Mouse (Mus musculus): ENCODE data around the gene Cela1. TPM values are rescaled to one million over a fixed set of nuclear protein-coding genes. Genes with fewer than 3 reads are reported as not detected.

Cela1 gene
- total RNA-seq, 2 experiments from 2014 or later = 2.4 to 3.3 TPM

DNA sequence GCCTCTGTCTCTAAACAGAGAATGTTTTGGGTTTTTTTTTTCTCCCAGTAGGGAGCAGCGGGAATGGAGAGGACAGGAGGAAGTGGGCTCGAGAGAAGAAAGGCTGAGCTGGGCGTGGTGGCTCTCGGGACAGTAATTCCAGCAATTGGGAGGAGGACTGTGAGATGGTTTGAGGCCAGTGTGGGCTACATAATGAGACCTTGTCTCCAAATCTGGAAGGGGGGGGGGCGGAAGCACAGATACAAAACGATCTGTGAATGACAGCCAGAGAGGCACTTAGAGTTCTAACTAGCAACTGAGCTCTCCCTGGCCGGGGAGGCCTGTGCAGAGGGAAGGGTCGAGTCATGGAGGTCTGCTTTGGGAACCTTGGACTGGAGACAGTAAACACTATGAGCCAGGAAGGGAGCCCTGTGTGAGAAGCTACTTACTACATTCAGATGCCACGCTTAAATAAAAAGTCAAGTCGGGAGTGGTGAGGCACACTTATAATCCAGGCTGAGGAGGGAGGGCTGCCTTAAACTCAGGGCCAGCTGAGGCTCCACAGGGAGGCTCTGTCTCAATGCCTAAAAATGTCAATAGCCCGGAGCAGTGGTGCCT, 59.8 kb downstream of the Cela1 start:
- intact Hi-C loops (cut with DNase I) = no loop called here
- Histone ChIP-seq H3K4me3 (no peak overlapping the region), H3K27ac (no peak overlapping the region)
- no peak for DNase-seq (ENCODE audit: extremely low spot score in 1 of 2, low spot score in 2 of 2)
- TF ChIP-seq CTCF (IDR thresholded peaks at IDR 0.05) = no peak

DNA sequence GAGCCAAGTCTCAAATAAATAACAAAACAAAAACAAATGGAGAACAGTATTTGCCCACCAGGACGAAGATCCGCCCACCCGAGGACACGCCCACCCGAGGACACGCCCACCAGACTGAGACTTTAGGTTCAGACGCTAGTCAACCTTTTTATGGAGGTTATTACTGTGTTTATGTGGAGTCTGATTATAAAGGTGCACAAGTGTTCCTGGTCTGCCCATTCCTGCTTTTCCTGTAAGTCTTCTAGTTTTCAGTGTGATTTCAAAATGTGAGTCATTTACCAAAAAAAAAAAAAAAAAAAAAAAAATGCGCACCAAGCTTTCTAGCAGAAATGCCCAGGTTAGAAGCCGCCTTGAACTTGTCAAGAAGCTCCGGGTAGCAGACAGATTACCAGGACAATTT, 60.4 kb downstream of the Cela1 start:
- H3K27ac ChIP-seq = no peak overlapping the region
- intact Hi-C loops (cut with DNase I) = no loop called here
- no peak for TF ChIP-seq CTCF (IDR thresholded peaks at IDR 0.05)
- DNase-seq (ENCODE audit: extremely low spot score in 1 of 2, low spot score in 2 of 2) = no peak
- H3K4me3 ChIP-seq = no peak overlapping the region

DNA sequence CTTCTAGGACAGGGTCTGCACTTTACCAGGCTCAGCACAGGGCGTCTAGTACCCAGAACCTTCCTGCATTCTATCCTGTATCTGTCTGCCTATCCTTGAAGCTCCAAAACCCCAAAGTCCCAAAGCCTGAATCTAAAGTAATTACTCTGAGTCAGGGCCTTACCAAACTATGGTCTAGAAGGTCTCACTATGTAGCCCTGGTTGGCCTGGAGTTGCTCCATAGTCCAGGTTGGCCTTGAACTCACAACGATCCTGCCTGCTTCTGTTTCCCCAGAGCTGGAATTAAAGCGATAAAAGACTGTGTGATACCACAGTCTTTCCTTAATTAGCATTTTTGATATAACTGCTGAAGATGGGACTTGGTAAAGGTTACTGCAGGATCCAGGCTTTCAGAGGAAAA, 63.3 kb downstream of the Cela1 start:
- TF ChIP-seq CTCF (IDR thresholded peaks at IDR 0.05) = no peak
- Histone ChIP-seq H3K27ac (no peak overlapping the region), H3K4me3 (no peak overlapping the region)
- DNase-seq (ENCODE audit: extremely low spot score in 1 of 2, low spot score in 2 of 2) = no peak
- intact Hi-C loops (cut with DNase I) = no loop called here

Small RNAs within 50 kb of the gene (microRNA-seq; reads per million reads assigned to microRNA genes)
- 0 to 0.24 reads per million in 2 experiments for gene Mir6961

Other genes with a start within 250 kb of the Cela1 start
- 10 to 100 TPM; 59.6 to 62.1 TPM for gene Letmd1, start 218.9 kb downstream of the Cela1 start, total RNA-seq (2021)
- 10 to 100 TPM; 35.3 to 36.3 TPM for gene Csrnp2, start 192.4 kb downstream of the Cela1 start, total RNA-seq (2021)
- 10 to 100 TPM; 26.8 to 27.9 TPM for gene Tfcp2, start 135.9 kb downstream of the Cela1 start, total RNA-seq (2021)
- gene Pou6f1, start 87.9 kb downstream of the Cela1 start, total RNA-seq (2021) = 100 to 1,000 TPM; 139 to 144 TPM
- 100 to 1,000 TPM; 108 to 109 TPM for gene Dazap2, start 72.6 kb downstream of the Cela1 start, total RNA-seq (2021)
- 1 to 10 TPM; 1.6 to 2.9 TPM for gene Smagp, start 51.0 kb downstream of the Cela1 start, total RNA-seq (2021)
- gene Bin2, start 18.4 kb downstream of the Cela1 start, total RNA-seq (2021) = 1 to 10 TPM; 3.5 to 6.2 TPM
- 1 to 10 TPM; 4.8 to 4.9 TPM for gene Galnt6, start 41.5 kb upstream of the Cela1 start, total RNA-seq (2021)
- gene Slc4a8, start 73.8 kb upstream of the Cela1 start, total RNA-seq (2021) = 10 to 100 TPM; 78.4 to 79.0 TPM
- gene Scn8a, start 181.9 kb upstream of the Cela1 start, total RNA-seq (2021) = 100 to 1,000 TPM; 250 to 260 TPM